Mouse (Mus musculus) midbrain, postnatal 0 days (tissue): ENCODE results near the gene Rab25. TPM values are rescaled to one million over a fixed set of nuclear protein-coding genes. Genes with fewer than 3 reads are reported as not detected.

ENCODE experiments used
- ATAC-seq: fragments of 200-750 bp; cut with Nextera tagmentation; 2 replicates; pipeline ENCODE4 v1.8.0; 2017; ENCODE audit warnings: moderate number of reproducible peaks, mild to moderate bottlenecking, moderate TSS enrichment, moderate library complexity; ENCODE audit not compliant: low FRiP score
- DNase-seq: peaks from one replicate; pipeline ENCODE4 v3.0.0-alpha.2; 2015; ENCODE audit warnings: low spot score
- H3K27ac ChIP-seq: fragments of 300-500 bp; sonication (generic); 2 replicates; pipeline ENCODE4 v1.5.1; 2014; ENCODE audit warnings: low read depth, mild to moderate bottlenecking, low read length, mixed read lengths
- H3K27me3 ChIP-seq: fragments of 300-500 bp; sonication (generic); 2 replicates; pipeline ENCODE4 v1.6.1; 2014; ENCODE audit warnings: low read length, control low read depth, mixed read lengths; ENCODE audit not compliant: insufficient read depth
- H3K36me3 ChIP-seq: fragments of 300-500 bp; sonication (generic); 2 replicates; pipeline ENCODE4 v1.6.1; 2014; ENCODE audit warnings: low read length, control low read depth, mixed read lengths; ENCODE audit not compliant: insufficient read depth
- H3K4me1 ChIP-seq: fragments of 300-500 bp; sonication (generic); 2 replicates; pipeline ENCODE4 v1.6.1; 2014; ENCODE audit warnings: mild to moderate bottlenecking, control low read depth, antibody characterized with exemption, low read length, mixed read lengths; ENCODE audit not compliant: insufficient read depth
- H3K4me2 ChIP-seq: fragments of 300-500 bp; sonication (generic); 2 replicates; pipeline ENCODE4 v1.6.1; 2014; ENCODE audit warnings: low read depth, mild to moderate bottlenecking, low read length, mixed read lengths; ENCODE audit not compliant: poor library complexity, severe bottlenecking
- H3K4me3 ChIP-seq: fragments of 300-500 bp; sonication (generic); 2 replicates; pipeline ENCODE4 v1.5.1; 2014; ENCODE audit warnings: low read depth, mild to moderate bottlenecking, low read length, moderate library complexity
- H3K9ac ChIP-seq: fragments of 300-500 bp; sonication (generic); replicated peaks from 2 replicates; pipeline ENCODE4 v1.6.1; 2014; ENCODE audit warnings: mild to moderate bottlenecking, low read length, moderate library complexity, mixed read lengths; ENCODE audit not compliant: poor library complexity, severe bottlenecking
- H3K9me3 ChIP-seq: fragments of 300-500 bp; sonication (generic); 2 replicates; pipeline ENCODE4 v1.6.1; 2016; ENCODE audit warnings: low read length, control low read depth
- CTCF ChIP-seq: IDR thresholded peaks from 2 replicates; pipeline ENCODE4 v1.5.1; 2016; ENCODE audit warnings: antibody characterized with exemption, mild to moderate bottlenecking
- WGBS: fragments of 180-500 bp; shearing (Covaris S2); extraction: QIAGEN DNeasy Blood & Tissue Kit; methylation state at CpG from one replicate; pipeline ENCODE4 v1.1.7; 2014; 5-methylcytosine and 5-hydroxymethylcytosine counted together
- polyA plus RNA-seq: library from polyadenylated mRNA; unstranded; fragments of >200 nt; fragmentation: Nextera tagmentation; extraction: Ambion mirVana; gene quantifications from 2 replicates; pipeline ENCODE4 v1.2.1, GENCODE M21; 2015
- total RNA-seq: library from RNA; depleted of rRNA; stranded (reverse); fragments of >200 nt; gene quantifications from 2 replicates; pipeline ENCODE4 v1.2.3, GENCODE M21; 2014

Rab25 gene
- total and polyA plus RNA-seq, 2 experiments from 2014 or later = 0.46 to 0.60 TPM

- Histone ChIP-seq H3K36me3 (peaks cover 11% of the 10 kb centered on the region; the same call in 1 of the 2 replicates), H3K9me3 (no peaks in the 10 kb centered on the region), H3K27ac (peak within 1 kb of the TSS; percentile 84), H3K9ac (peak within 1 kb of the TSS; percentile 70), H3K27me3 (no peaks in the 10 kb centered on the region), H3K4me3 (peak within 1 kb of the TSS; percentile 48), H3K4me1 (peaks cover 37% of the 10 kb centered on the region), H3K4me2 (peak within 1 kb of the TSS; percentile 84)
- no peak for TF ChIP-seq CTCF
- DNase-seq (peak; percentile 35), ATAC-seq (peak; percentile 15)
- WGBS = 0% methylated on average over 7 of the region's 31 CpGs
Measured at GRCm38 (mm10) chr3:88532299-88532674, 15.8 kb downstream of the Rab25 start, which contains the start of gene Mex3a. Mex3a (plus strand) TSS chr3:88532395.

- peak overlapping the region; percentile 84 for H3K4me2 ChIP-seq
- WGBS = 1% methylated on average over 42 of the region's 63 CpGs
- H3K4me1 ChIP-seq = peaks cover 32% of the 10 kb centered on the region
- TF ChIP-seq CTCF = no peak
- peak overlapping the region; percentile 84 for H3K27ac ChIP-seq
- H3K9ac ChIP-seq = peak overlapping the region; percentile 70
- H3K27me3 ChIP-seq = no peaks in the 10 kb centered on the region
- DNase-seq (peak; percentile 91), ATAC-seq (peak; percentile 78)
- peak overlapping the region; percentile 48 for H3K4me3 ChIP-seq
- peaks cover 6% of the 10 kb centered on the region; the same call in 1 of the 2 replicates for H3K36me3 ChIP-seq
- H3K9me3 ChIP-seq = no peaks in the 10 kb centered on the region
Measured at GRCm38 (mm10) chr3:88531348-88532298, 16.5 kb downstream of the Rab25 start.

- H3K27me3 ChIP-seq = no peaks in the 10 kb centered on the region
Measured at GRCm38 (mm10) chr3:88530082-88530864, 17.8 kb downstream of the Rab25 start.

GRCm38 (mm10) chr3:88529204-88530000 is 18.7 kb downstream of the Rab25 start:
- Histone ChIP-seq H3K4me3 (peak overlapping the region; percentile 48), H3K27ac (no peak overlapping the region; the same call in 1 of the 2 replicates), H3K36me3 (peaks cover 6% of the 10 kb centered on the region), H3K9ac (peak overlapping the region; percentile 70), H3K9me3 (no peaks in the 10 kb centered on the region), H3K4me1 (peaks cover 19% of the 10 kb centered on the region), H3K27me3 (no peaks in the 10 kb centered on the region), H3K4me2 (peak overlapping the region; percentile 84)
- DNase-seq (no peak), ATAC-seq (no peak)
- no peak for TF ChIP-seq CTCF
- WGBS = 20% methylated on average over 7 of the region's 7 CpGs

More at GRCm38 (mm10) chr3:88530082-88530864, 17.8 kb downstream of the Rab25 start:
- WGBS = 6% methylated on average over 11 of the region's 11 CpGs
- Histone ChIP-seq H3K36me3 (peaks cover 1% of the 10 kb centered on the region; the same call in 1 of the 2 replicates), H3K4me2 (peak overlapping the region; percentile 84), H3K4me3 (peak overlapping the region; percentile 48), H3K9ac (peak overlapping the region; percentile 70), H3K27ac (0 out of 2 replicates have a peak overlapping the region, but pooled peaks have one; percentile 8), H3K9me3 (no peaks in the 10 kb centered on the region), H3K4me1 (peaks cover 24% of the 10 kb centered on the region)
- ATAC-seq = no peak
- DNase-seq = no peak
- no peak for TF ChIP-seq CTCF

- ATAC-seq = no peak
- H3K36me3 ChIP-seq = peaks cover 6% of the 10 kb centered on the region
- no peak overlapping the region for H3K9ac ChIP-seq
- H3K4me3 ChIP-seq = no peak overlapping the region
- TF ChIP-seq CTCF = no peak
- H3K4me2 ChIP-seq = no peak overlapping the region
- no peaks in the 10 kb centered on the region for H3K9me3 ChIP-seq
- WGBS = 85% methylated on average over 11 of the region's 11 CpGs
- DNase-seq = no peak
- no peaks in the 10 kb centered on the region for H3K27me3 ChIP-seq
- peaks cover 19% of the 10 kb centered on the region for H3K4me1 ChIP-seq
- no peak overlapping the region for H3K27ac ChIP-seq
Measured at GRCm38 (mm10) chr3:88528646-88529045, 19.5 kb downstream of the Rab25 start.
